Mouse (Mus musculus): ENCODE data around the gene Arid5b.

Gene Arid5b

DNA sequence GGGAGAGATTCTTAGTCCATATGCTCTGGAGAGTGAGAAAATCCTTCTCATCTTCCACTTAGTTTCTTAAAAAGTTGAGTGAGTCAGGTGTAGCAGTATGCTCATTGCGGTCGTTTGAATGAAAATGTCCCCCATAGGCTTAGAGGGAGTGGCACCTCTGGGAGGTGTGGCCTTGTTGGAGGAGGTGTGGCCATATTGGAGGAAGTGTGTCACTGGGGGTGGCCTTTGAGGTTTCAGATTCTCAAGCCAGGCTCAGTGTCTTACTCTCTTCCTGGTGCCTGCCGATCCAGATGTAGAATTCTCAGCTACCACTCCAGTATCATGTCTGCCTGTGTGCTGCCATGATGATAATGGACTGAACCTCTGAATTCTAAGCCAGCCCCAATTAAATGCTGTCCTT is 199.8 kb downstream of the Arid5b start:
- DNase-seq = no peak

DNA sequence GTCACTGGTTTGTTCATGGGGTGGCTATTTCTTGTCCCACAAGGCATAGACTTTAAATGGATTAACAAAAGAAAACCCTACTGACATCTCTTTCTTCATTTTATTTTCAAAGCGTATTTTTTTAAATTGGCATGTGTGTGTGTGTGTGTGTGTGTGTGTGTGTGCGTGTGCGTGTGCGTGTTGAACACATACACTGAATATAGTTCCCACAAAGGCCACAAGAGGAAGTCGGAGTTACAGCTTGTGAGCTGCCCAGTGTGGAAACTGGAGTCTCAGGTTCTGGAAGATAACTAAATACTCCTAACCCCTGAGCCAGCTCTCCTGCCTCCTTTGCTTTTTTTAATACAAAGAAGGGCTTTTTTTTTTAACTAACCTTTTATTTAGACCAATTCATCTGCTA is 203.4 kb downstream of the Arid5b start:
- no peak for DNase-seq

DNA sequence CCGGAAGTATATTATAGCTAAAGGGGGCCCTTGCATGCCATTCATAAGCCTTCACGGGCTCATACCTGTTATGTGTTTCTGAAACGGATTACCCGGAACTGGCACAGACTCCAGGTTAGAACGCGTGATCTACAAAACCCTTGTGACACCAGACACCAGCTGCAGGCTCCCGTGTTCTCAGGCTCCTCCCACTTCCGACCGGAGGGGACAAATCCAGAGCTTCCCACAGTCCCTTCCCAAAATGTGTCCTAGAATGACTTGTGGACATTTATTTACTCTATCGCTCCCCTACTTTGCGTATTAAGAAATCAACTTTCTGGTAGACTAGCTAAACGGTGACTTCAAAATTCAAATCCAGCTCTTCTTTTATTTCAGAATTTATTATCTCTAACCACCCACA is 204.2 kb downstream of the Arid5b start:
- no peak for DNase-seq

DNA sequence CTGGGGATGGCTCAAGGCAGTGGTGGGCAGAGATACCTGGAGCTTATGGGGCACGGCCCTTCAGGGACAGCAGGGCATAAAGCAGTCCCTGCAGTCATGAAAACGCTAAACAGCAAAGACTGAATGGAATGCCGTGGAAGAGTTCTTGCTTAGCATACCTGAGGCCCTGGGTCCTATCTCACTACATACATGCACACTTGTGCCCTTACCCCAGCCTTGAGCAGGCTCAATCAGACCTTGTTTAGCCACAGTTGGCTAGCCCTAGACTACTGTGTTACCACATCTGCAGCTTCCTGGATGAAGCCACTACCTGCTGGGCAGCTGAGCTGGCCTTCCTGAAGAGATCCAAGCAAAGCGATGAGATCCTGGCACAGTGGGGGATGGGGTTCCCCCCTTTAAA is 205.9 kb downstream of the Arid5b start:
- no peak for DNase-seq

DNA sequence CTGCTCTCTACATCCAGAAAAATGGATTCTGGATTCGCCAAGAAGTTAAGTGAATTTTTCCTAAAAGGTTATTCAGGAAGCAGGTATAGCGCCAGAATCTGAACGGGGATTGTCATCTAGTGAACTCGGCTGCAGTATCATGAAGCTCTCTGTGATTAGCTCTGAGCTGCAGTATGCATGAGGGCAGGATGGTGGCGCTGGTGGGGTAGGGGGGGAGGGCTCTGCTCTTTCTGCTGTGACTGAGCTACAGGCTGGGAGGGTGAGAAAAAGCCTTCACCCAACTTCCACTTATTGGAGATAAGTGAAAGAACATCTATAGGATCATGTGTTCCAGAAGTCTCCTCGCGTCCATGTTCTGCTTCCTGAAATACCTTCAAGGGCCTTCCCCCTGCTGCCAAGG is 207.5 kb downstream of the Arid5b start:
- no peak for DNase-seq

DNA sequence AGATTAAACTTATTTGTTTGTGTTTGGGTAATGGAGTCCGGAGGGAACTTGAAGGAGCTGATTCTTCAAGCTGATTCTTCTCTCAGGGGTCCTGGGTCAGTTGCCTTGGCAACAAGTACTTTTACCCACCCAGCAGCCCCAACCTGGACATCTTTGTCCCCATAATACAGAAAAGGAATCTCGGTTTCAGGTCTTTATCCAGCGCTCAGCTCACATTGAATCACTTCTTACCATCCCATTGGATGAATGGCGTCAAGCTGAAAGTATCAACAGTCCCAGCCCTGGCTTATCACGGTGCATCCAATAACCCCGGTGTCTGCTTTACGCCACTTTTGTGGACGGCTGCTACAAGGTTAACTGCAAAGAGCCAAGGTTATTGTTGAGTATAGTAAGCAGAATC is 210.1 kb downstream of the Arid5b start:
- no peak for DNase-seq

DNA sequence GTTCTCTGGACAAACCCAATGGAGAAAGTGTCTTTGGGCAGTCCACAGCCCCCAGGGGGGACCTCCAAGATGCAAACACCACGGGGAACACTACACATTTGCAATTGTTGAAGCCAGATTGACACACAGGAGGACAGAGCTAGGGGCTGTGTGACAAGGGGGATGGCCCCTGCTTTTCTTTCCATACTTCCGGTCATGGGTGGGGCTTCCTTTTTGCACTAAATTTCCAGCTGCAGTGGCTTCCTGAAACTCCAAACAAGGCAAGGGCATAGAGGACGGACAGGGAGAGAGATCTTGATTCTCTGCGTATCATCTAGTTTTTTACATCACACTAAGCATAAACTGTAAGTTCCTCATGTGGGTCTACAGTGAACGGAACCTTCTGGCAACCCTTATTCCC is 210.6 kb downstream of the Arid5b start:
- DNase-seq = no peak

DNA sequence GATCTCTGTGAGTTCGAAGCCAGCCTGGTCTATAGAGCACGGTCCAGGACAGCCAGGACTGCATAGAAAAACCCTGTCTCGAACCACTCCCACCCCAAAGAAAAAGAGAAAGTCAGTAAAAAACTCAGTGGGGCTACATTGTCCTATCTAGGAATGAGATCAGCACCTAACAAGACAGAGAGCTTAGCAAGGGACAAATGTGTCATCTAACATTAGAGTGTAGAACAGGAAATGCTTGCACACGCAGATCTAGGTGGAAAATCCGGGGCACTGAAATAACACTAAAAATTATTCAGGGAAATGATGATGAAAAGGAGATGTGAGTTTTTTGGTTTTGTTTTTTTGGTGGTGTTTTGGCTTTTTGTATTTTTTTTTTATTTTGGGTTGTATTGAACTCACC is 212.4 kb downstream of the Arid5b start:
- no peak for DNase-seq

DNA sequence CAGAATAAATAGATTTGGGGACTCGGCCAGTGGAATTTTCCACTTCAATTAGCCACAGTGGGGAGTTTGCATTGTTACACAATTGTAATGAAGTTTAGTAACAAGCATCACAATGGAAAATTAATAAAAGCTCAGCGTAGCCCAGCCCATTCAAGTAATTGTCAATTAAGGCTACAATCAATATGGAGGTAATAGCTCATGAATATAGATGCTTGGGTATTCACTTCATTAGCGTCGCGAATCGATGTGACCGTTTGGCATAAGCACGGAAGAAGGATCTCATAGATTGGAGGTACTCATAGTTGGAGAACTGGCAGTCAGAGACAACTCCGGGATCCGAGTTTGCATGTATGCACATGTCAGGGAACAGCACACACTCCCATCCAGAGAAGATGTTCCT is 214.0 kb downstream of the Arid5b start:
- peak; percentile 91 for DNase-seq

DNA sequence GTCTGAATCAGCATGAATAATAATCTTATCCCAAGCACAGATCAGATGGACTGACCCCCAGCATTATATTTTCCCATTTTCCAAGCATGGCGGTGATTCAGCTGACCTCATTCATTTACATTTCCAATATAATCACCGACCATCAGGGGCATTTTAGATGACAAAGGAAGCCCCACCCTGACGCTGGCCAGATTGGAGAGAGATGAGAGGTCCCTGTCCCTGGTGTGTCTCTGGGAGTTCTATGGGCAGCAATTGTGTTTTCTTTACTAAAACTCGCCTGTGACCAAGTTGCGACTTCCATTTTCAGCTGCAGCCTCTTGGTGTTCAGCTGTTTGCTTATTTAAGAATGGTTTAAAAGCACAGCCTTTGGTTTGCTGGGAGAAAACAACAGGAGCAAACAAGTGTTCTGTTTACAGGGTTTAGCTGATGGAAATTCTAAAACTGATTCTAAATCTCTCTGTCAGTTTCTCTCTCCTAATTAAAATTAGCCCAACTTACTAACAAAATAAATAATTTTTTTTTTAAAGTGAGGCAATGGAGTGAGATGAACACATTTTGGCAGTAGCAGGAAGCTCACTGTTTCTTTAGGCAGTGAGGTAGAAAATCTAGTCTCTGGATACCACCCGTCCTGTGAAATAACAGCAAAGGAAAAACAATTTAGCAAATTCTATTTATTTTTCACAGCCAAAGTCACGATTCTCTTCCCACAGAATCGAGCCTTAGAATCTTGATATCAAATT is 214.6 kb downstream of the Arid5b start:
- peak; percentile 90 for DNase-seq

DNA sequence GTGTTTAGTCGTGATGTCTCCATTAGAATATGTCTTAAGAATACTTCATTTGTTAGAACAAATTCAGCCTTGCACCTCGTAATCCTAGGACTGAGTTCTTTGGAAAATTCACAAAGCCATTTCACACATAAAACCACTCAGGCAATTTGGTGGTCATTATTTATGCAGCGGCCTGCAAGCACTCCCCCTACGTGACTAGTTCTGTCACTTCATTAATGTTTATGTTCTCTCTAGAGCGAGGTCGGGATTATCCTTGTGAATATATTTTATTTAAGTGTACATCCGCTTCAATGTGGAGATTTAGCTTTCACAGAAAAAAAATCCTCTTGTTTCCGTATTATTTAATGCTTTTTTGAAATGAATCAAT is 217.3 kb downstream of the Arid5b start:
- no peak for DNase-seq

DNA sequence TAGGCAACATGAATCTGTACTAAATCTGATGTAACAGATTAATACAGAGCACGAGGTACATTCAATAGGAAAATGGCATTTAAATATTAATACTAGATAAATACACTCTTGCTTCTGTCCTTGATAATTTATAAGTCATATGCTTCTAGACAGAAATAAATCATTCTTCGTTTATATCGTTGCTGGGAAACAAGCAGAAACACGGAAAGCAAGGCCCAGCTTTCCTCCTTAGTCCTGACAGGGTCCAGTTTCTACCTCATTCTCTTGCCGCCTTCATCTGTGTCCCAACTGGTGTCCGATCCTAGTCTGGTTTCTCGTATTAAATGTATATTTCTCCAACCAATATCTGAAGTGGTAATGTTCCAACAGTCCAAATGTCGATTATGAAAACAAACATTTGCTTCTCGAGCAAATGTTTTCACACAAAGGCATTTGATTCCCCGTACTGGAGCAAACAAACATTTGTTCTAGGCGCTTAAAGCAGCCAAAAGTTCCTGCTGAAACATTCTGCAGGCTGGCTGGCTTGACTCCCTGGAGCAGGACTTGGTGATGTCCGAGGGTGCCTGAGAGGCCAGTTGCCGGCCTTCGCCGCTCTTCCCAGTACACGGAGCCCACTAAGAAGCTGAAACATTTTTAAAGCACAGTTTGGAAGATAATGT is 217.8 kb downstream of the Arid5b start:
- no peak for DNase-seq

DNA sequence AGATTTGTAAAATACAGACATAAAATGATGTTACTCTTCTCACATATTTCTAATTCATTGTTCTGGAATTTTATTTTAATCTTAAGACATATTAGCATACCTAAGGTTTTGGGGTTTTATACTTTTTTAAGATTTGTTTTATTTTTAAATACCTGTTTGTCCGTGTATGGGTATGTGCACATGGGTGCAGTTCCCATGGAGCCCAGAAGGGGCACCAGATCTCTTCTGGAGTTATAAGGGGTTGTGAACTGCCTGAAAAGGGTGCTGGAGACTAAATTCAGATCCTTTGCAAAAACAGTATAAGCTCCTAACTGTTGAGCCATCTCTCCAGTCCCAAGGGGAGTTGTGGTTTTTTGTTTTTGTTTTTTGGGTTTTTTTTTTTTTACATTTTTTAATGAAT is 220.2 kb downstream of the Arid5b start:
- DNase-seq = no peak

DNA sequence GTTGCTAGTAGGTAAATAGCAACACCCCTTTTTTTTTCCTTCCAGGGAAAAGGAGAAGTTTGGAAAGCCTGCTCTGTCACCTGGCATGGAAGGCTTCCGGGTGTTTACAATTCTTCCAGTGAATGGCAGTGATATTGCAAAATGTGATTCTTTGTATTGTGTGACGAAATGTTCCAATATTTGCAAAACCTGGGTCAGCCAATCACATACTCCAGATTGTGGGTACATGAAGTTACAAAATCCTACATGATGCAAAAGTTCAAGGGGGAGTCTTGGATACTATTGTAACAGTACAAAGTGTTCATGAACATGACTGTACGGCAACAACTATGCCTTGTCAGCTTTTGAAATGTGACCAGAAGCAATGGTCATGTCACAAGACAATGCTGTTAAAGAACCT is 220.7 kb downstream of the Arid5b start:
- no peak for DNase-seq

DNA sequence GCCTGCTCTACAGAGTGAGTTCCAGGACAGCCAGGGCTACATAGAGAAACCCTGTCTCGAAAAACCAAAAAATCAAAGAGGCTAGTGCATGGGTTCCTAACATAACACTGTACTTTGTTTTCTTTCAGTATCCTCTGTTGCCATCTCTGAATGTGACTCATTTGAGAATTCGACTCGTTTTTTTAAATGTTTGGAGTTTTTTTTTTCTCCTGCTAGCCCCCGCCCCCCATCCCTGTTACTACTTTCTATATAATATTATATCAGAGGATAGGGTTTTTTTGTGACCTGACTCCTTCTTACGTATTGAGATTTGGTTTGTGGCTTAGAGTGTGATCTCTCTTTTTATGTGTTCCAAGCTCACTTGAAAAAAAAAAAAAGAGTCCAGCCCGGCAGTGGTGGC is 223.8 kb downstream of the Arid5b start:
- DNase-seq = no peak

DNA sequence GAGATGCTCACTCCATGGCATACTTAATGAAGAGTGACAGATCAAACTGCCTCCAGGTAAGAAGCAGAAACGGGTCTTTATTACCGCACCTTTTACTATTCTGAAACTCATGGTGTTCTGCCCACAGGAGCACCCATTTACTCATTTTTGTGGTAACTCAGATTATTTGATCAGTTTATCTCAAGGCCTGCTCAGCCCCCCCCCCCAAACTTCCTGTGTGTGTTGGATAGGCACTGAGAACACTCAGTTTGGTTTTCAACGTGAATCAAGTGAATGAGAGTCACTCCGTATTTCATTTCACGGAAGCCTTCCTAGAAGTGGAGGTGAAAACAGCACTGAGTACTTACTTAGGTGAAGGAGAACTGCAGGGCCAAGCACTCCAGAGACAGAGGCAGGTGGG is 224.4 kb downstream of the Arid5b start:
- DNase-seq = peak; percentile 23

DNA sequence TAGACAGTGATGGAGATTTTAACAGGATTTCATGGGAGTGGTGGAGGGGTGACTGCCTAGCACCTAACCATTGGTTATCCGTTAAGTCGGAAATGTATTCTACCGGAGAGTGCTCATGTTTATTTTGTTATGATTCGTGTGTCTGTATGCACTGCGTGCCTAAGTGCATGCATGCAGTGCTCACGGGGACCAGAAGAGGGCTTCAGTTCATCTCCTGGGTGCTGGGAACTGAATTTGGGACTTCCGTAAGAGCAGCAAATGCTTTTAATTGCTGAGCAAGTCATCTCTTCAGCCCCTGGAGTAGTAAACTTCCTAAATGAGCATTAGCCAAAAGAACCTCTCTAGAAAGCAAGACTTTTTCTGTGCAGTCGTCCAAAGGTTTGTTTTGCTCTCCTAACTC is 226.2 kb downstream of the Arid5b start:
- no peak for DNase-seq

DNA sequence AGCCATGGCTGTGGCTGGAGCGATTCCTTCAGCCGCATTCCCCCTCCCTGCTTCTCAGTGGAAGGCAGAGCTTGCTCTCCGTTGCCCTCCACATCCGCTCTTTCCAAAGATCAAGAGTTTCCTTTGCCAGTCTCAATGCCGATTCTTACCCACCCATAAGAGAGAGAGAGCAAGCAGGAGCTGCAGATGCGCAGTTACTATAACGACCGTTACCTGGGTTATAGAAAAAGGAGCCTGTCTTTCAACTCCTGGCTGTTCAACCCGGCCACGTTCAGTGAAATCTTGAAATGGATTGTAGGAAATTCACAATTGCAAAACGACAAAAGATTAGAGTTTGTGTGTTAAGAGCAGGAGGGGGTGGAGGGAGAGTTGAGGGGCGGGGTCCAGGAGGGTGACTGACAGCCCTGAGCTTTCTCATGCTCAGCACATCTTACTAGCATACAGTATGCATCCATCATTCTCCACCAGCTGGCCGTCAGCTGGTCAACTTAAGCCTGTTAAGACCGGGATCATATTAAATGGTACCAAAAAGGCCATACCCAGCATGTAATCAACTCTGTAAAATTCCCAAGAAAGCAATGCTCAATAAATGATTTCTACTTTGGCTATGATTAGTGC is 227.1 kb downstream of the Arid5b start:
- DNase-seq = no peak

DNA sequence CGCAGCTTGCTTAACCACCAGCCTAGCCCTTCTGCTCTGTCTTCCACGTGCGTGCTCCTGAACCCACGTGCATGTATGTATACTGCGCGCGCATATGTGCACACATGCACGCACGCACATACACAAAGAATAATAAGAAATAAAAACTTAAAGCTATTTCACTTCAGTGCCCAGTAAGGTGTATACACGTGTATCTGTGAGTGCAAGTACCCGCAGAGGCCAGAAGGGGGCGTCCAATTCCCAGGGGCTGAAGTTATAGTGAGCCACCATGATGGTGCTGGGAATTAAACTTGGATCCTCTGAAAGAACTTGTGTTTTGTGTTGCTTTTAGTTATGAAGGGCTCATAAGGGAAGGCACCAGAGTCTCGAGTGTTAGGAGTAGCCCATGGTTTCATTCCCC is 227.7 kb downstream of the Arid5b start:
- no peak for DNase-seq

DNA sequence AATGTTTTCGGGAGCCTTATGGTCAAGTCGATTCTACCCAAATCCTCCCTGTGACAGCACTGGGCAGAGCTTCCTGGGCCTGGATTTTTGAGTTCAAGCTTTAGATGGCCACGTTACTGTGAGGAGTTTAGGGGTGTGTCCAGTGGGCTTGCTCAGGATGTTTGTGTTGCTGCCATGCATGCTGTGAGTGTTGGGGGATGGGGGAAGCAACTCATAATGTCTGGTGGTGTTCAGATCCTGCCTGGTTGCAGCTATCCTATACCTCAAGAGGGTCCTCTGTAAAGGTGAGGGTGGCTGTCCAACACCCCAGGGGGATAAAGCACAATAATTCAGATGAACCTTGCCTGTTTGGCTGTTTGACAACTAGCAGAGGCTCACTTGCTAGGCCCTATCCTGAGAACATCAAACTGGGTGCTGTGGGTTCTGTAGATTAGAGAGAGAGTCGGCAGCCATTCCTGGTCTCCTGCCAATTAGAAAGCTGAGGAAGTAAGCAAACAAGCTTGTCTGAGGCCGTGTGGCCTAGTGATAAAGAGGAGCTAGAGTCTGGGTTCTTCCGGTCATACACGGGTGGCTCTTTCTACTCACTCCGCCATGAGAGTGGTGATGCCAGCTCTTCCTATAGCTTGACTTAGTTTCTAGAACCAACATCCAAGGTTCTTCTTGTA is 229.8 kb downstream of the Arid5b start:
- DNase-seq = no peak

DNA sequence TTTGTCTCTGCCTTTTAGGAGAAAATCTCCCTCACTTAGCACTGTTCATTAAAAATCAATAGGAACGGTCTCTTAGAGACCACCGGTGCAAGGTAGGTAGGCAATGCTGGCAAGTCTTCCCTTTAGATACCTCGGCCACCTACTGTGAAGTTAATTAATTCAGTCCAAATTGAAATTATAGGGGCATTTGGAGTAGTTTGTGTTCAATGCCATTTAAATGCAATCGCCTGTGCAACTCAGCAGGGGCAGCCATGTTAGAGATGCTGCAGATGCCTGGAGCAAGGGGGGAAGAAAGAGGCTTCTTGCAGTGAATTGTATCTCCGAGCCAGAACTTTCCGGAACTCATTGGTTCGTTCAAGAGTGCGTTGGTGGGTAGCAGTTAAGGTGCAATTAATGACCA is 233.7 kb downstream of the Arid5b start:
- no peak for DNase-seq

DNA sequence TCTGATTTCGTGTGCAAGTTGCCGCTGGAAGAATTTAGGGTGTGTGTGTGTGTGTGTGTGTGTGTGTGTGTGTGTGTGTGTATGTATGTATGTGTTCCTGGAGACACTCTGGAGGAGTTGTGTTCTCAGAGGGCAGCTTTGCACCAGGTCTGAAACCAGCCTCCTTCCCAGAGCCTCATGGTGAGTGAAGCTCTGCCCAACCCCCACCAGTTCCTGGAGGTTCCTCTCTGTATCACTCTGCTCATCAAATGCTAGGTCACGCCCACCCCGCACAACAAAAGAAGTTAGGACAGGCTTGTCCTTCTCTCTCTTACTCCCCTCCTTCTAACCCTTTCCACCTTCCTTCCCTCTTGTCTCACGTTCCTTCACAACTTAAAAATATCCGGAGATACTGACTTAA is 234.6 kb downstream of the Arid5b start:
- DNase-seq = peak; percentile 60

All from retina, postnatal 1 day (tissue).